Mouse (Mus musculus): ENCODE data around the gene Vmn1r138.
"Not testable (repeated sequence)": the region's sequence is repeated elsewhere in the genome, so short reads cannot be mapped to it uniquely, and the experiment has no call there.

- not testable (repeated sequence) for TF ChIP-seq POLR2A (IDR thresholded peaks at IDR 0.05; ENCODE audit: low read depth, low read length); CTCF (conservative IDR thresholded peaks at IDR 0.05; ENCODE audit: insufficient read depth, insufficient read length, low read depth, low read length)
Observed at GRCm38 (mm10) chr7:22056205-22056604, 27.5 kb upstream of the Vmn1r138 start, which contains the start of gene Gm6176.
